Mouse (Mus musculus): Measurements from ENCODE around the gene Arf1.

DNA sequence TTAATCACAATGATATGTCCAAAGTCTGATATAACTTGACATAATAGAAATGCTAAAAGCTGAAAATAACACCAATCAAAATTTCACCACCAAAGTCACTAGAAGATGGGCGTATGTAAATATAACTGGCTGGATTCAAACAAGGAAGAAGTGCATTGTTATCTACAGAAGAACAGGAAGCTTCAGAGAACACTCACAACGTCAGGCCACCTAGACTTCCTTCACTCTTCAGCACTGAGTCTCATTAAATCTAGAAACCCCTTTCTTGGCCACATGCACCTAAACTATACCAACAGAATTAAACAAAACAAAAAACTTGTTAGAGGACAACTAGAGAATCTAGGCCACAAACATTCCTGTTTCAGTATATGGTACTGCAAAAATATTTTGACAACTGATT lies 3.6 kb downstream of the Arf1 start:
- TF ChIP-seq CTCF (IDR thresholded peaks at IDR 0.05; ENCODE audit: low read depth) (no peak), EP300 (IDR thresholded peaks at IDR 0.05; ENCODE audit: low read depth) (no peak)
